Mouse (Mus musculus): ENCODE measurements around the gene Cpa1.

The Cpa1 gene

GRCm38 (mm10) chr6:30638674-30639268, at the start of gene Cpa1:
Gene Cpa1 (plus strand): TSS chr6:30639218.
- CTCF ChIA-PET: interaction anchor here (1.0 kb wide), 1 partner anchor 21 kb away, joined by 3 read pairs; no protein-coding TSS in a partner anchor

DNA sequence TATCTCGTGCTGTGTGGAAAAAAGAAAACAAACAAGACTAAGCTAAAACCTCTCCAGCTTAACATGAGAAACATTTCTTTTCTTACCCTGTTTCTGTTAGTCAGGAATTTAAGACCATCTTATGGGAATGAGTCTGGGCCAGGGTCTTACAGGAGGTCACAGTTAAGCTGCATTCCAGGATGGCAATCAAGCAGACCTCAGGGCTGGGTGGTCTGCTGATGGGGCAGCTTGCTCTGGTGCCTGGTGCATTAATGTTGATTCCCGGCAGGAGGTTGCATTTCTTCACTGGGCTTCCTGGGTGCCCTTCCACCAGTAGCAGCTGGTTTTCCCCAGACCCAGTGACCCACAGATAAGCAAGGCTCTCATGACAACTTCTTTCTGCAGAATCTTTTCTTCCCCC, 49.2 kb upstream of the Cpa1 start:
- CTCF ChIA-PET: interaction anchor here (0.5 kb wide), 1 partner anchor 94 kb away, joined by 4 read pairs; no protein-coding TSS in a partner anchor

DNA sequence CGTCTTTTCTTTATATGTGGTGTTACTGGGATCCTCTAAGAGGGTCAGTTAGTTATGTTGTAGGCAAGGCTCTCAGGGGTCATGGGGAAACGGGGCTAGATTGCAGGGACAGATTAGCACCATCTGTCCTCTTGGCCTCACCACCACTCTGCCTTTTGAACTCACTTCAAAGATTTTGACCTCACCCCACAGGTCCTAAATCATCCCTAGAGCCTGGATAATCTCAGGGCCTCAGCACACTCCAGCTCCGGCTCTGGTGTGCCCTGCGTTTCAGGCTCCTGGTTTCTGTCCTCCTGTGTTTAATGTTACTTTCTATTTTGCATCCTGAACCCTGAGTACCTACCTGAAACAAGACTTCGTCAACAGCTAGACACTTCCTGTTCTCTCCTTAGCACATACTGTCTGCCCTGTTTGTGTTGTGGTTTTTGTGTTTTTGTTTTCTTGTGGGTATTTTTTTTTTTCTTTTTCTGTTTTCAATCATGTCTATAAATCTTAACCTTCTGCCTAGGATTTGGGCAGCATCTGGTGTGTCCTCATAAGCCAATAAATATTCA, 47.1 kb upstream of the Cpa1 start:
- CTCF ChIA-PET: no interaction called here

DNA sequence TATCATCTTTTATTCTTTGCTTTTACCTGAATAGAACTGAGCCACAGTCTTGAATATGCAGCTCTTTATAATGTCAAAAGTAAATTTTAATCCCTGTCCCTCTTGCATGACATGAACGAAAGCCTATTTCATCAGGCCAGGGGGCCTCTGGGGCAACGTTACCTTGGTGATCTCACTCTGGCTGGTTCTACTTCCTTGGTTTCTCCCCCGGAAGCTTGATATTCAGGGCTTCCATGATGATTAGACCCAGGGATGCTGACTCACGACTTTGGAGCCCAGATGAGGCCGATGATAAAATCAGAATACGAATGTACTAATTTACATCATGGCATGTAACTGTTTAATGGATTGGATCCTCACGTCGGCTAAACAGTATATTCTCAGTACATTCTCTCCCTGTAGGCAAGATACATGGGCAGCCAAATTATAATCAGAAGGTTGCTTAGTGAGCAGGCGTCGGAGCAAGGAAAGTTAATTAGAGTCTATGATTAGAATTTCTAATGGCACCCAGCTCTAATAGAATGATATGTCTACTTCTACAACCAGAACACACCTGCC, 46.5 kb upstream of the Cpa1 start:
- CTCF ChIA-PET: no interaction called here

DNA sequence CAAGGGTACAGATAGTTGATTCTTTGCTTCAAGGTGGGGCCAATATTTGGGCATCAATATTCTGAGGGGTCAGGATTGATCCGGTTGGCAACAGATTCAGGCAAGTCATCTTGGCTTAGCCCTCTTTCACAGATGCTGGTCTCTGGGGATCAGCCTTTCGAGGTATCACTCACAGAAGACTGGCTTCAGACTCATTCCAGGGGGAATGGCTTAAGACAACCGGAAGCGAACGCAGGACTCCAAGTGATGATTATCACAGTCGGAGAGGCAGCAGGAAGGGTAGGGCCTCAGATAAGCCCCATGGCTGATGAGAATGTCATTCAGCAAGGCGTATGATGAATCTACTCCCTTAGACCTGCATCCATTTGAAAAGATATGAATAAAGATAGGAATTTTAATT, 44.7 kb upstream of the Cpa1 start:
- CTCF ChIA-PET: no interaction called here

DNA sequence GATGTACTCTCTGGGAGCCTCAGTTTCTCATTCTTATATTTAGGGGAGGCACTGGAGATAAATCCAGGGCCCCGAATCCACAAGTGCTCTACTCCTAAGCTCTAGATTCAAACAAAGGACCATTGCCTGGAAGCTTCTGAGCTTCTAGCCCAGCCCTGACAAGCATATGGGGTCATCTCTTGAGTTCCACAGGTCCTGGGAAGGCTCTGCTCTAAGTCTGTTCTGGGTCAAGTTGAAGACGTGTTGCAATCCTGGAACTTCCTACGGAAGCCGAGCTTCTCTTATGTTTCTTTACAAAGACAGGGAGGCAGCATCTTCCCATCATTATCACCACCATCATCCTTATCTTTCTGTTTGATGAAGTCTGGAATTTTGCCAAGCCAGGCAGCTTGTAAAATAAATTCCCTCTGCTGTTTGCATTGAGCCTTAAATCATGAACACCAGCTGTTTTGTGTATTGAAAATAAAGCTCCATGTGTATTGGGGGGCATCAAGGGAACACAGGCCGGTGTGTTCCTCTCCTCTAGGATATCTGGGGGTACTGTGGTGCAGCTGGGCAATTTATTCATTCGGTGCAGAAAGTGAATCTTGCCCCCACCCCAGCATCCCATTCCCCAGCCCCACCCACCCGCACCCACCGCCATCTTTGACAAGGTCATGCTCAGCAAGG, 42.7 kb upstream of the Cpa1 start:
- CTCF ChIA-PET: no interaction called here

DNA sequence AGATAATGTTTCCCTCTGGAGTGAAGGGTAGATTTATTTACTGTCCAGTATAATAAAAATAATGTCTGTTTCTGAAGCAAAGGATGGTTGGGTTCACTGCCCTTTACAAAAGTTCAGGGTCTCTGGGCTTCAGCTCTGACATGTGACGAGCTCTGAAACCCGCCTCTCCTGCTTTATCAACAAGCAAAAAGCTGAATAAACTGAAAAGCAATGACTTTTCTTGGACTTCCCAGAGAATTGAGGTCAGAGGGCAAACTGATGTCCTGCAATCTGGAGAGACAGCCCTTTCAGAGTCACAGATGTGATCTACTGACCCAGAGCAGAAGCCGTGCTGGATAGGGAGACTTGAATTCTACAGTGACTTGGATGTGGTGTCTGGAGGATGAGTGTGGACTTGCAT, 39.0 kb upstream of the Cpa1 start:
- CTCF ChIA-PET: no interaction called here

DNA sequence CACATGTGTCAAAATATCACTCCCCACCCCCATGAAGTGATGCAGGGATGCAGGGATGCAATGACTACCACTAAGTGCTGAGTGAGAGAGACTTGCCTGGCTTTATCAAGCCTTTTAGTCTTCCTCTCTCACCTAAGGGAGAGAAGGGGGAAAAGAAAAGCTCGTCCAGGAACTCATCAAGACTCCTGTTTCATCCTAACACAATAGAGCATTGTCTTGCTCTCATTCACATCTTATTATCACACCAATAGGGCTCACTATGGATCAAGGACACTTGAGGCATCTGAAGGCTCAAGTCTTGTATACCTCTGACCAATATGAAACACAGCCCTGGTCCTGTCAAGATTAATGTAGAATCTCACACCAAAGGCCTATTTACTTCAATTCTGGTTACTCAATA, 38.0 kb upstream of the Cpa1 start:
- CTCF ChIA-PET: no interaction called here

- CTCF ChIA-PET: no interaction called here
Observed at GRCm38 (mm10) chr6:30604342-30604867, 34.6 kb upstream of the Cpa1 start.

GRCm38 (mm10) chr6:30605111-30605510, 33.9 kb upstream of the Cpa1 start:
- CTCF ChIA-PET: no interaction called here

DNA sequence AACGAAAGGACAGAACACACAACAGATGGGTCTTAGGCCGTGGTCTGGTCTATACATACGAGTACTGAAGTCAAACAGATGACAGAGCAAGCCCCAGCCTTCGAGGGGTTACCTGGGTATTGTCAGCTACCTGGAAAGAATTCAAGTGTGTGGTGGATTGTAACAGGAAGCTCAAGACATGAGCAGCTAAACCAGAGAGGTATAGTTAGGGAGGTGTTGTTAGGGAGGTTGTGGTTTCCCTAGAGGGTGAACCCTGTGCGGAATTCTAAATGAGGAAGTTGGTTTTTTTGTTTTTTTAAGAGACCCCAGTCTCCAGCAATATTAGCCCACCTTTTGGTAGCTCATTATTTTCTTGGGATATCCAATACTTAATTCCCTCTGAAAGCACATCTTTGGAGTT, 33.3 kb upstream of the Cpa1 start:
- CTCF ChIA-PET: no interaction called here

DNA sequence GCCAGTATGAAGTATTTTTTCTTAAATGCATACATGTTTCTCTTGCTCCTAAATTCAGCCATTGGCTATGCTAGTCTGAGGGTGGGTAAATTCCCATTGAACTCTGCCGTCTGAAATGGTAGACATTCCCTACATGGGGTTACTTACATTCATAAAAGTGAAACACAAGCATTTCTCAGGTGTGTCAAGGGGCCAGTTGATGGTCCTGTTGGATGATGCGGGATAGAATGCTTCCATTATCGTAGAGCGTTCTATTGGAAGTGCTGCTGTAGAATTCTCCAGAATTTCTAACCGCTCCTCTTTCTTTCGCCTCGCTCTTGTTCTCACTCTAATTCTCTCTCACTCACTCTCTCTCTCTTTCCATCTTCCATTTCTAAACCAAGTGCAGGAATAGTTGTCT, 28.3 kb upstream of the Cpa1 start, which contains the start of gene Cpa5:
TSS of gene Cpa5 (plus strand) at position 301 of the 400 bp plus-strand sequence.
- CTCF ChIA-PET: interaction anchor here (0.6 kb wide), 1 partner anchor 944 kb away, joined by 4 read pairs; no protein-coding TSS in a partner anchor

DNA sequence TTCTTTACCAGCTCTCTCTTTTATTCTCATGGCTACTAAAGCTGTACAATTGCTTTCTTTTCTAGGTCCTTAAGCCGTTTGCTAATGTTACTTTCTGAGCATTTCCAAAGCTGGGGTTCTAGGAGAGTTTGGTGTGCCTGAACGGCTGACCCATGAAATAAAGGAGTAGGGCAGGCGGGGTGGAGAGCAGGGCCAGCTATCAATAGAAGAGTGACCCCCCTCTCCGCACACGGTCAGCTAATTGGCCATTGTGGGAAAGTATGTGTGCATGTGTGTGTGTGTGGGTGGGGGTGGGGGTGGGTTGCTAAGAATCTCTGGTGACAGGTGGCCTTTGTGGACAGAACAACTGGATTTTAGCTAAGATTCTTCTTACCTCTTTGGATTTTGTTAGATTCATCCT, 27.8 kb upstream of the Cpa1 start:
- CTCF ChIA-PET: interaction anchor here (0.6 kb wide), 1 partner anchor 944 kb away, joined by 4 read pairs; no protein-coding TSS in a partner anchor

DNA sequence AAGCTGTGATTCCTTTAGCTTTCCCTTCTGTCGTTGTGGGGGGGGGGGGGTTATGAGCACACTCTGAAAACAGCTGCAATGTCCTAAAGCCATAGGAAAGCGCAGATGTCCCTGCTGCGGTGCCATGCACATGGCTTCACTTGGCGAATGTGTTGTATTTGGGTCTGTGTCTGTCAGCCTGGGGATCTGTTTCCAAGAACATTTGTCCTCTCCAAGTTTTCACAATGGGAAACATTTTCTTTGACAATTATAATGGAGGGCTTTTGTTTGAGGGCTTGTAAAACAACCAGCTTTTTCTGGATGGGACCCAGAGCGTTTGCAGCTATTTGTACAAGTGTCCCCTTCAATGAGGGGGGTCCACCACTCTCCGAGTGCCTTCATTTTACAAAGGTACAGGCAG, 24.8 kb upstream of the Cpa1 start:
- CTCF ChIA-PET: no interaction called here

- CTCF ChIA-PET: no interaction called here
Observed at GRCm38 (mm10) chr6:30615741-30616140, 23.3 kb upstream of the Cpa1 start.

DNA sequence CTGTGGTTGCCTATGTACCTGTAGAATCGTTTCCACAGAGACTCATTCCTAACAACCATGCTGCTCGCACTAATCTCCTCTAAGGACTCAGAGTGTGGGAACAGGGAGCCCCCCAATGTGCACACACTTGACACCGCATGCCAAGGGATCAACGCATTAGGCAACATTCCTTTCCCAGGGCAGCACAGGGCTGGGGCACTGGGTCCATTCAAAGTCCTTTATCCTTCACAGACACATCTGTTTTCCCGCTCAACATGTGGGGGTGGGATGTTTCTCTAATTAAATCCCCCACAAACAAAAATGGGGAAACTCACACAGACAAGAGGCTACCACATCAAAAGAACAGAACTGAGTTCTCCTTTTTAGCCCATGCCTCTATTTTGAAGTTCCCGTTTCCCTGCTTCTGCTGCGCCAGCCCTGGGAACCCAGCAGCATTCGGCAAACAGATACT, 22.5 kb upstream of the Cpa1 start:
- CTCF ChIA-PET: interaction anchor here (1.0 kb wide), 1 partner anchor 11 kb away, joined by 5 read pairs; no protein-coding TSS in a partner anchor

DNA sequence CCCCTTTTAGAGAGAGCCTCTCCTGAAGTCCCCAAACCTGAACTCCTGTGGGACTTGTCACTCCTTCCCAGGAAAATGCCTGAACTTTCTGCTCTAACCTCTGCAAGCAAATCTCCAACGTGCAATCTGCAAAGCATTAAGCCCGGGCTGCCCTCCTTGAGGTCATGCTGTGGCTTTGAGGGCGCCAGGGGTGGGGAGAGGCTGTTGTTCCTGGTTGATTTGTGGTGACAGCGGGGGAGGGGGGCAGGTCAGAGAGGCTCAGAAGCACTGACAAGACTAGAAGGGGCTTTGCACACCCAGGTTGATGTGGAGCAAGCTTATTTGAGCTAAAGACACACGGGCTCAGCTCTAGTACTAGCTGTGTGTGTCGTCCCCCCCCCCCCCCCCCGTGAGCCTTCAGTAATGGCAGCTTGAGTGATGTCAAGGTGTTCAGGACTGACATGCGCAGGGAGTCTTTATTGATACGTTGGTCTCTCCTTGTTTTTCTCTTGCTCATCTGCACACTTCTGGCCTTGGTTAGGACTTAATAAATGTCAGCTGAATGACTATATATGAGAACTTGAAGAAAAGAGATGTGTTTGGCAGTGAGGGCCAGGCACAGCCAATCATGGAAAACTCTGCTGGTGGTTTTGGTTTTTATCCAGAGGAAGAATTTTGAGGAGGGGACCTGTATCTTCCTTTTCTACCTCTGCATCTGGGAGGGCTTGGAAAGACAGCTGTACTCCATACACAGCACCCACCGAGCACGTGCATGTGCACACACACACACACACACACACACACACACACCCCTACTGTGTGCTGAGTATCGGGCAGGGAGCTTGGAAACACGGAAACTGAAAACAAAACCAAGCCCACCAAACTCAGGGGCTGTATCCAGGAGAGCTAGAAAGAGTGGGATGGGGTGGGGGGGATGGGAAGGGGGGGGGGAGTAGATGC, 21.7 kb upstream of the Cpa1 start:
- CTCF ChIA-PET: interaction anchor here (0.6 to 1.0 kb wide), 3 partner anchors 11 to 46 kb away, joined by 3 to 5 read pairs (median 5); no protein-coding TSS in a partner anchor

DNA sequence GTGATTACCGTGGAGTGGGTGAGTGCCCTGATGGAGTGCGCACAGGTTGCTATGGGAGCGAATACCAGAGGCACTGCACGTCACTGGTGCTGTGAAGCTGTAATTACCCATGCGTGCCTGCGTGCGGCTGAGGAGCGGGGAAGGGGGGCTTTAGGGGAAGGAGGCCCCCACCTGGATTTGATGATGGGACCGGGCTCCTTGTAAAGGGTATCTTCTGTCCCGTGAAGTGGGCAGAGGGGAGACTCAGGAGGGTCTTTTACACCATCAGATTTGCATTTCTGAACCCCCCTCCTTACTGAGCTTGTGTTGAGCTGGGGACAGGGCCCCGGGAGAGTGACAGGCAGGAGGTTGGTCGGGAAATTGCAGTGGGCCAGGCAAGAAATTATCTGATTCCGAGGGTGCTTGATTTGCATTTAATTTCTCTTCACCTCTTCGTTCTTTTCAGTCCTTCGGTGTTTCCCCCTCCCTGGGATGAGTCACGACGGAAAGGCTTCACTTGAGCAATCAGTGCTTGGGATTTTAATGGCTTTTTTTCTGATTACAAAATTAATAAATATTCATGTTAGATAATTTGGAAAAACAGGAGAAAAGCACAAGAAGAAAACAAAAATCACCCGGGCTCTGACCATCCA, 20.9 kb upstream of the Cpa1 start:
- CTCF ChIA-PET: interaction anchor here (0.6 to 0.9 kb wide), 2 partner anchors 20 to 45 kb away, joined by 3 to 5 read pairs; no protein-coding TSS in a partner anchor

DNA sequence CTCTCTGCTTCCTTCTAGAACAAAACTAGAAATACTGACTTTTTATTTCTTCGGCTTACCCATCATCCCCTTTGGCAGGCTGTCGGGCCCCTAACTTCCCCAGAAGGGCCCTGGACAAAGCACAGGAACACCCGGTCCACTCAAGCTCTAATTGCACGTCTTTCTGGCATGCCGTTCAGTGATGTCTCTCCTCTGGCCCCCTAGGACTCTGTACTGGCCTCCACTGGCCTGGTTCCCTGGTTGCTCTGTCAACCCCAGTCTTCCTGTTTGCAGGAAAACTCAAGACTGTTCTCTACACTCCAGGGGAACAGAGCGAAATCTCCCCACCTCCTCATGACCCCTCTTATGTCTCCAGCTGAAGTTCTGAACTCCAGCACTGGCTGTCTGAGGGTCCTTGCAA, 20.3 kb upstream of the Cpa1 start:
- CTCF ChIA-PET: no interaction called here

DNA sequence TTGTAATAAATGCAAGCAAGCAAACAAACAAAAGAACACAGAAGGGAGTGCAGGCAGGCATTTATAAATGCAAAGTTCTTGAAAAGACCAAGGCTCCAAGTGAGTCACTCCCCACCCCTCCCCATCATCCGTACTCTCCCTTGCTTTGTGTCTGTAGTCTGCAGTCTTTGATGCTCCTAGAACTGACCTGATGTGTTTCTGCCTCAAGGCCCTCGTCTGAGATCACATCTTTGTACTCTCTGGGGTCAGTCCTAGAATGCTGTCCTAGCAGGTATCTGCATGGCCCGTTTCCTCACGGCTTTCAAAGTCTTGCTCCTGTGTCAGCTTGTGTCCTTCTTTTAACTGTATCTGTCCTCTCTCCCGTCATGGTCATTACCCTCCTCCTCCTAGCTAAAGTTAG, 19.4 kb upstream of the Cpa1 start:
- CTCF ChIA-PET: no interaction called here

- CTCF ChIA-PET: no interaction called here
Observed at GRCm38 (mm10) chr6:30620591-30620990, 18.4 kb upstream of the Cpa1 start.

Data from spleen, embryonic (tissue).